Mouse (Mus musculus): ENCODE data around the gene Spata21. TPM values are rescaled to one million over a fixed set of nuclear protein-coding genes. Genes with fewer than 3 reads are reported as not detected.

The Spata21 gene
- total RNA-seq, 2 experiments from 2014 or later: 0.24 to 0.37 TPM

GRCm38 (mm10) chr4:141148009-141148801 lies 60.1 kb downstream of the Spata21 start:
- no peak for DNase-seq (ENCODE audit: low spot score in 2 of 2)

DNA sequence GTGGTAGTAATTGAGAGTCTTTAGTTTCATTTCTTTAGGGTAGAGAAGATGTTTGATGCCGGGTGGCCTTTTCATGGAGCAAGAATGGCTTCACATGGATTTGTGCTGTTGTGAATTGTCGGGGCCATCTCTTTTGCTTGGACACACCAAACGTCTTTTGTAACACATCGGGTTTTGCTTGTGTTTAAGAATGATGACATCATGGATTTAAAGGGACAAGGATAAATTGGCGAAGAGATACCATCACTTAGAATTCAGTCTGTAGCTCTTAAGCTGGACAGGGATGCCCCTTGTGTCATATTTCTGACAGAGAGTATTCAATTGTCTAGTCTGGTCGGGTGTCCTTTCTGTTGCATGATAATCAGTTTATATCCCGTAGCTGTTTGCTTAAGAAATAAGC lies 61.0 kb downstream of the Spata21 start:
- DNase-seq (ENCODE audit: low spot score in 2 of 2): no peak

DNA sequence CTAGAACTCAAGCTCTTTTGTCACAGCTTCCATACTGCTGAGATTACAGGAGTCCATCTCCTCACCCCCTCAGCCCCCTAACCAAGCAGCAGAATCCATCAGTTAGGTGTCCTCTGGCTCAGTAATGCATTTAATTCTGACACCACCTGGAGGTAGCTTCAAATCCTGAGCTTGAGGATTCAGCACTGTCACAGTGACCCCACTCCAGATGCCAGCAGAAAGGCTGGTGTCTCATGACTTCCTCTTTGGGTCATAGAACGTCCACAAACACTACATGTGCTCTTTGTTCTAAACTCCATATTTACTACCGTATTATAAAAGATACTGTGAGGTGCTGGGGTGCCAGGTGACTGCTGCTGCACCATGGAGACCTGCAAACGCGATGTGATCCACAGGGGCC lies 69.4 kb downstream of the Spata21 start:
- DNase-seq (ENCODE audit: low spot score in 2 of 2): no peak

- DNase-seq (ENCODE audit: low spot score in 2 of 2): no peak
These were observed 70.5 kb downstream of the Spata21 start for GRCm38 (mm10) chr4:141158609-141159008.

- no peak for DNase-seq (ENCODE audit: low spot score in 2 of 2)
These were observed 71.0 kb downstream of the Spata21 start for GRCm38 (mm10) chr4:141159093-141159492.

- DNase-seq (ENCODE audit: low spot score in 2 of 2): no peak
These were observed 71.5 kb downstream of the Spata21 start for GRCm38 (mm10) chr4:141159666-141160065.

GRCm38 (mm10) chr4:141160193-141160592 lies 72.1 kb downstream of the Spata21 start:
- no peak for DNase-seq (ENCODE audit: low spot score in 2 of 2)

DNA sequence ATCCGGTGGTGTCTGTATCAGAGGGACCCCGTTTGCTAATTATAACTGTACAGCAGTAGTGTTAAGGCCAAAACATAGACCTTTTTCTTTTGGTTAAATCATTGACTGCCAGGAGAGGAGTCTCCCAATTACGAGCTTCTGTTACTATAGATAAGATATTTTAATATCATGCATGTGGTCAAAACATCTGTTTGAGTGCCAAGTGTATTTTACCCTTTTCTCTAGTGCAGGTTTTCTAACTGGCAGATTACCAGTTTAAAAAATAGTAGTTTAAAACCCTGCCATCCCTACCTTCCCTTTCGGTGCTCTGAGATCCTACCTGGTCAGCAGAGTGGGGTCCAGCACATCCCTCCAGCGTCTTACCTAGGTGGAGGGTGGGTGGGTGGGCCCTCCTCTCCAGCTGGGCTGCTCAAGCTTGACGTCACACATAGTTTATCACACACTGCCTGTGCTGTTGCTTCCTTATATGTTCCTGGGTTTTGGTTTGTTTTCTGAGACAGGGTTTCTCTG lies 73.6 kb downstream of the Spata21 start:
- no peak for DNase-seq (ENCODE audit: low spot score in 2 of 2)

Other genes starting within 250 kb of the Spata21 start
- not detected for gene Padi1, start 242.6 kb upstream of the Spata21 start, total RNA-seq (2021)
- gene Padi2, start 182.0 kb upstream of the Spata21 start, total RNA-seq (2021): 10 to 100 TPM; 12.0 to 16.8 TPM
- gene Sdhb, start 127.1 kb upstream of the Spata21 start, total RNA-seq (2021): 100 to 1,000 TPM; 190 to 198 TPM
- gene Atp13a2, start 101.5 kb upstream of the Spata21 start, total RNA-seq (2021): 100 to 1,000 TPM; 206 to 215 TPM
- 10 to 100 TPM; 11.3 to 14.1 TPM for gene Mfap2, start 77.9 kb upstream of the Spata21 start, total RNA-seq (2021)
- gene Crocc, start 27.8 kb upstream of the Spata21 start, total RNA-seq (2021): 10 to 100 TPM; 36.3 to 41.7 TPM
- 10 to 100 TPM; 40.9 to 52.0 TPM for gene Necap2, start 10.0 kb upstream of the Spata21 start, total RNA-seq (2021)
- 10 to 100 TPM; 49.8 to 63.7 TPM for gene Szrd1, start 51.4 kb downstream of the Spata21 start, total RNA-seq (2021)
- 10 to 100 TPM; 22.6 to 24.9 TPM for gene Fbxo42, start 59.6 kb downstream of the Spata21 start, total RNA-seq (2021)
- 1 to 10 TPM; 2.8 to 3.1 TPM for gene Rsg1, start 125.6 kb downstream of the Spata21 start, total RNA-seq (2021)
- gene Arhgef19, start 151.2 kb downstream of the Spata21 start, total RNA-seq (2021): 10 to 100 TPM in 1 of 2 experiments, 1 to 10 TPM in 1; 9.7 to 11.7 TPM
- 1 to 10 TPM; 1.8 to 2.0 TPM for gene Epha2, start 212.9 kb downstream of the Spata21 start, total RNA-seq (2021)